Mouse (Mus musculus) MN1 (cell line): Measurements from ENCODE around the gene Trim44.

ENCODE experiments used
- DNase-seq: peaks from one replicate; pipeline ENCODE4 v3.0.0-alpha.2; 2016; ENCODE audit warnings: low spot score

Trim44 gene

DNA sequence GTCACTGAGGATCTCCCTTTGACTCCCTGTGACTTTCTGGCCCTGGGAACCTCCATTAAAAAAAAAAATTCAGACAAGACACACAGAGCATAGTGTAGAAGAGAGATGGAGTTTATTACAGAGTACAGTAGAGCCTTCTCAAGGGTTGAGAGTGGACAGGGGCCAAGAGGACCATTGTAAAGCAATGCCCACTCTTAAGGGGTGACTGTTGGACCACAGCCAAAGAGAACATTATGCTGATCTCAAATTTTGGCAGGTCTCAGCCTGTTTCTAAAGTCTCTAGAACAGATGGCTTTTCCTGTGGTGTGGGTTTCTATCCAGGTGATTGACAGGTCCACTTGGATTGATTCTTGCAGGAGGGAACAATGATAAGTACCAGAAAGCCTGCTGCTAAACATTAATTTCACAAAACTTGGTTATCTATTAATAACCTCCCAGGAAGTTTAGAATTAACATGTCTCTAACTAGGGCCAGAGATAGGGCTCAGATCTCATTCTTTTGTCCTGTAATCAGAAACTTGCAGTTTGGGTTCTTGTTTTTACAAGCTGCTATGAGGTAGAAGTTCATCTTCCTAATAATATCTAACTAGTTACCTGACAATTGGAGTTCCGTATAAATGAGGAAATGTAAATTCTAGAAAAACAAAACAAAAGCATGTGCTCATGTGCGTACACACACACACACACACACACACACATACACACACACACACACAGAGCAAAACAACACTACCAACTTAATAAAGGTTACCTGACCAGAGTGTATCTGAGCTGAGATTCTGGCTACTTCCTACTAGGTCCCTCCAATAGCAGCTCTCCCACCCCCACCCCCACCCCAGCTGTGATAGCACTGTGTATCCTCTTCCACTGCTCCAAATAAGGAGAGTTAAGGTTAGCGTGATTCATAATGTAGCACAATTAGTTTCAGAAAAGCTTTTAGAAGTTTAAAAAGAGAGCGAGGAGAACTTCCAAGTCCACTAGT is 1.0 kb downstream of the Trim44 start:
- no peak for DNase-seq

DNA sequence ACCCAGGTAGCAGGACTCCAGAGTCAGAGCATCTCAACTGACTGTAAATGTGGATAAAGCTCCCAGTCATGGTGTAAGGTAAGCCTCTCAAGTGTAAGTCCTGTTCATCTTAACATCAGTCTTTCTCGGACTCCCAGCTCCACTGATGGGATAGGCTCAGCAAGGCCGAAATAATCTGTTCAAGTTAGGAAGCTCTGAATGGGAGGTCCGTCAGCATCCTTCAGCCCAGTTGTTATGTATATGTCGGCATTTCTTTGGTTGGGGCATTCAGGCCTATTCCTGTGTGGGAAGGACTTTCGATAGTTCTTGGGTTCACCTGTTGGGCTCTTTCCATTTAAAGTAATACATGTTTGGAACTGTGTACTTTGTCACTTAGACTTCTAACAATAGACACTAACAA is 3.6 kb downstream of the Trim44 start:
- no peak for DNase-seq

DNA sequence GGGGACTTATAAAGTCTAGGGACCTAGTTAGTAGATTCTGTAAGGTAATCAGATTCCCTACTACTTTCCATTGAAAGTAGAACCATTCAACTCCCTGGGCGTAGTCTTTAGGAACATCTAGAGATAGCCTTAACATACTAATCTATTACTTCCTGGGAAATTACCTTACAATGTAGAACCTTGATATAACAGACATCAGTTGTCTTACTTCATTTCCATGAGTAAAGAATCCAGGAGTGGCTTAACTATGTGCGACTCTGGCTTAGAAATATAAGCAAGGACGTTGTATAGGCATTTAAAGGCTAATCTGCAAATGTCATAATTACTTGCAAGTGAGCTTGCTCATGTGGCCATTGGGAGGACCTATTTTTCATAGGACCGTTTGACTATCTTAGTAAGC is 4.3 kb downstream of the Trim44 start:
- DNase-seq = no peak

DNA sequence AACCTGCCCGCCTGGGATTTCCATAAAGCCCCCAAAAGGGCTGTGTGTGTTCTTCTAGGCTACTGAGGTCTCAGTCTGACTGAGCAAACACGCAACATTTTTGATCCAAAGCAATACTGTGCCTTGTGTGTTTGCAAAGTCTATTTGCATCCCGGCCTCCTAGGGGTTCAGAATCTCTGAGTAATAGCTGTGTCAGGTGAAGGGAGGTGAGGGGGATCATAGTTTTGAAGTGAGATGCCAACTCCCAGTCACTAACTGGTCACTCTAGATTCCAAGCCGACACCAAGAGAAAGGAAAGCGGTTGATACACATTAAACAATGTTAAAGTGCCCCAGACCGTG is 6.3 kb downstream of the Trim44 start:
- no peak for DNase-seq

DNA sequence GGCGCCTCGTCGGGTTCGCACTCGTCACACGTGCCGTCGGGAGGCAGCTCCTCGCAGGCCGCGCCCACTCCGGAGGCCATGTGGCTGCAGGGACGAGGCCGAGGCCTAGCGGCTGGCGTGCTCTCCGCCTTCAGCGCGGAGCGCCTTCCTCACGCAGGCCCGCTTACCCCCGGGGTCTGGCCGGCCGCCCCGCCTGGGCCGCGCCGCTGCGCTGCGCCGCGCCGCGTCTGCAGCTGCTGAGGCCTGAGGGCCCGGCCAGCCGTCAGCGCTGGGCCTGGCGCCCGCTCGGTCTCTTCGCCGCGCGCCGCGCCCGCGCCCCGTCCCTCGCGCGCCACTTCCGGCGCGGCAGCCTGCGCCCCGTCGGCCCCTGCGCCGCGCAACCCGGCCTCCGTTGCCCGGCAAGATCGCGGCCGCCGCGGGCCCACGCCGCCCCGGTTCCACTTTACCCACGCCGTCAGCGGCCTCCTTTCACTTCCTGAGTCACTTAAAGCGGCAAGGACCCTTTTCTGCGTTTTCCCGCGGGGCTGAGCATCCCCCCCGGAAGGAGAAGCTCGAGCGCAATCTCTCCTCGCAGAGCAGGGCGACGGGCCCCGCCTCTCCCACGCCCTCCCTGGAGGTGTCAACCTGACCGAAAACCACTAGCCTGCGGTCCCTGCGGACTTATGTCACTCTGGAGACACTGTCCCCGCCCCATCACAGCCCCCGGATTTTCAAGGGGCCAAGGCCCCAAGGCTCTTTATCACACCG is 6.8 kb downstream of the Trim44 start:
- peak; percentile 92 for DNase-seq

DNA sequence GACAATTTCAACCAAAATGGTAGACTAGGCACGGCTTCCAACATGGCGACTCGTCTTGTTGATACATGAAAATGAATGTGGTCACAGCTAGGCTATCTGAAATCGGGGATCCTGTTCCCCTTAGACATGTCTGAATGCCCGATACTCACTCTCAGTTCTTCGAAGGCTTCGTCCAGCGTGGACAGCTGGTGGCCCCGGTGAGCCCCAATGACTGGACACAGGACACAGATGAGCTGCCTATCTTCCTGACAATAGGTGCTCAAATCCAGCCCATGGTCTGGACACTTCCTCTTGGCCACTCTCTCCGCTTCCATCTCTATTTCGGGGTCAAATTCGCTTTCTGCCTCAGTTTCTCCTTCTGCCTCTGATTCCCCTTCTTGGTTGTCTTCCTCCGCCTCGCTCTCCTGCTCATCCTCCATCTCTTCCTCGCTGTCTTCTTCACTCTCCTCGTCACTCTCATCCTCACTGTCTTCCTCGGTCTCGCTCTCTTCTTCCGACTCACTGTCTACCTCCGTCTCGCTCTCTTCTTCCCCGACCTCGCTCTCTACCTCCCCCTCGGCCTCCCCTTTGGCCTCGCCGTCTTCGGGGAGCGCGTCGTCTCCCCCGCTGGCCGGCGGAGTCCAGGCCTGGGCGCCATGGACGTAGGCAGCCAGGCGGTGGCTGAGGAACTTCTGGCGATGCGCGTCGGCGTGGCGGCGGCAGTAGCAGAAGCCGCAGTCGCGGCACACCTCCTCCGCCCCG is 7.6 kb downstream of the Trim44 start:
- DNase-seq = no peak

DNA sequence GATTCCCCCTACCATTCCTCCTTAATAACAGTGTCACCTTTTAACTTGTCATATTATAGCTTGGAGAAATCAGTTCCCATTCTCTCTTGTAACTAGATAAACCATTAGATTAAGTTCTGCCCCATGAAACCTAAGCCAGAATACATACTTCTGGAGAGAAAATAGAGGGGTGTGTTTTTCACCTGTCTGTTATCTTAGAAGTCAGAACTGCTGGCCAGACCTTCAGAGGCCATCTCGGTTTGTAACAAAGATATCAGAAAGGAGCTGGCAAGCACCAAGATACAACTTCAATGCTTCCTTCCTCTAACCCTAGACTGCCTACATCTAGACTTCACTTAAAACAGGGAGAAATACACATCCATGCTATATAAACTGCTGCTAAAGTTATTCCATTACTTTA is 11.1 kb downstream of the Trim44 start:
- no peak for DNase-seq

DNA sequence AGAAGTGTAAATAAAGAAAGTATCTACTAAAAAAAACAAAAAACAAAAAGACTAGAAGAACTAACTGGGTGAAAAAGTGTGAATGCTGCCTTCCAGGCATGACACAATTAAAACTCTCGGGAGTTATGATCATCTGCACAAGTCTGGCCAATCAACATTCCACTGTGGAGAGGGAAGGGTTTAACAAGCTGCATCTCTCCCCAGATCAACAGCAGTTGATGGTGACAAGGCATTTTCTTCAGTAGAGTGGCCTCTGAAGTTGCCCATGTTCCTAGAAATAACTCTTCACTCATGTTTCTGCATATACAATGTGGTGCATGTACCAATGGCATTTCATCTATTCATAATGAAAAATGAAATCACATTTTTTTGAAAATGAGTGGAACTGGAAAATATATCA is 14.2 kb downstream of the Trim44 start:
- DNase-seq = no peak

DNA sequence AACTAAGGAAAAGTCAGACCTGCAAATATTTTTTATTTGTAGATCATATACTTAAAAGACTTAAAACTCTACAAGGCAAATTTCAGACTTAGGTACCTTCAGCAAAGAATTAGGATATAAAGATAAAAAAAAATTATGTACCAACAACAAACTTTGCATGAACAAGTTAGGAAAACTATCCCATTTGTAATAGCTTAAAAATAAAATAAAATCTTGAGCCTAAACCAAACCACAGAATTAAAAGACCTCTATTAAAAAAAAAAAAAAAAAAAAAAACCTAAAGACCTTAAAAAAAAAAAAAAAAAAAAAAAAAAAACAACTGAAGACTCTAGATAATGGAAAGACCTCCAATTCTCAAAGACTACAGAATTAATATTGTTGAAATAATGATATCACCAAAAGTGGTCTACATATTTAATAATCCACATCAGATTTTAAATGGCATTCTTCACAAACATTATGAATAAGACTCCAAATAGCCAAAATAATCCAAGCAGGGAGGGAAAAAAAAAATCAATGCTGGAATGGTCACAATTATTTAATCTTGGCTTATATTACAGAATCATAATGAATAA is 22.2 kb downstream of the Trim44 start:
- no peak for DNase-seq

DNA sequence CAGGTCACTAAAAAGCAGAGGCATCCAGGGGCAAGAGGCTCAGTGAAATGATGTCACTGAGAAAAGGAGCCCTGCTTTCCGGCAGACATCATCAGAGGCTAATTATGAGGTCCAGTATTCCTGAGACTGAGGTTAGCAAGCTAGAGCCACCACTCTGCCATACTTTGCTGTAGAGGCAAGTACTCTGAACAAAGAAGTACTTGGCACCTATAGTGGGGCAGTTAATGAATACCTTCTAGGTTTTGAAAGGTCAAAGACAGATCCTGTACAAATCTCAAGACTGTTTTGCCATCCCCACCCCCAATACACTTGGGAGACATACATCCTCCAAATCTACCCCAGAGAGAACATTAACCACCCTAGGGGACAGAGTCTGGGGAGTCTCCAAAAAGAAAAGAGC is 23.1 kb downstream of the Trim44 start:
- no peak for DNase-seq

DNA sequence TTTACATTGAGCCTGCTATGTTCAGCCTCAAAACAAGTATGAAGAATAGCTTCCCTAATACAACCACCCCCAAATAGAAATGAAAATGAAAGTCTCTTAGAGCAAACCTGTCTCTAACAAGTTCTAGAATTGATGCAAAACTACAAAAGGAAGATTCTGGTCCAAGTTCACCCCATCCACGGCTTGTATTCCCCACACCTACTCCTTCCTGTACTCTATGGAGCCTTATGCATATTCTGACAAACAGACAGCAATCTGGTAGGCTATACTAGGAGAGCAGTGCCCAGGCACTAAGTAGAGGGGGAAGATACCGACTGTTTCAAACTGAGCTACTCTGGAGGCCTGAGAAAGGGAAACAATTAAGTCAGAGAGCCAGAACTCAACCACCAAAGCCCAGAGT is 23.6 kb downstream of the Trim44 start:
- DNase-seq = no peak

DNA sequence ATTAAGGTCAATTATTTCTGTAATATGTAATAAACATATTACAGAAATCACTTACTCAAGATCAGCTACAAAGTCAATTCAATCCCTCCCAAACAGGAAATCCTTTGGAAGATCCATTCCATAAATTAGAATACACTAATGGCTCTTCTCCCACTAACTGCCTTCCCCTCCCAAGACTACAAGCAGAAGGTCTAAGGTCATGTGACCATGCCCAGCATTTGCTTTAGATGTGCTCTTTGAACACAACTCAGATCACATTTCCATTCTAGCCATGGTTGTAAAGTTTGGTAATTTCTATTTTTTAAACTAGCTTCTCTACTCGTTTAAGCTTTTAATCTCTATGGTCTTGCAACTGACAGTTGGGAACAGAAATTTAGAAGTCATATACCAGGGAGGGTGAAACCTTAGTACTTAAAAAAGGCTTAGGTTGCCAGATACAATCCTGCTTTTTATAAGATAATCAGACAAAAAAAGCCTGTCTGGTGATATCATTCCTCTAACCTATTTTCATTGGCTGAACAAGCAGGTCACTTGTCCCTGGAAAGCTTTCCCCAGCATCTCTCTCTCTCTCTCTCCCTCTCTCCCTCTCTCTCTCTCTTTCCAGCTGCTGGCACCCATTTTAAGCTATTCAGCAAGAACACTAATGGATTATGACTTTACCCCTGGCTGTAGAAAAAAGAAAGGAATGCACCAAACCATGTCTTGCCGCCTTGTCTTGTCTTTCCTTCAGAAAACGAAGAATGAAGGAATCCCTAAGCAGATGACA is 24.4 kb downstream of the Trim44 start:
- DNase-seq = no peak

DNA sequence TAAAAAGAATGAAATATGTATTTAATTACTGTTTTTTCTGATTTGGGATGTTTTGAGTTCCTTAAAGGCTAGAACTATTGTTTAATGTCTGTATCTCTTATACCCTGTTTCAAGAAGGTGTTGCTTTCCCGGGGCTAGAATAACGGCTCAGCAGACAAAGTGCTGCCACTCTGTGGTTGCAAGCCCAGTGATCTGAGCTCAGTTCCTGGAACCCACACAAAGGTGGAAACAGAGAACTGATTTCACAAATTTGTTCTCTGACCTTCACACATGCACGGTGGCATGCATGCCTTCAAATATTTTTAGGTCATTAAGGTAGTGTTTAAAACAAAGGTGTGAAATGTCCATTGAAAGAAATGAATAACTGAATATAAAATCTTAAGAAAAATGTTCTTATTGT is 25.1 kb downstream of the Trim44 start:
- DNase-seq = no peak

DNA sequence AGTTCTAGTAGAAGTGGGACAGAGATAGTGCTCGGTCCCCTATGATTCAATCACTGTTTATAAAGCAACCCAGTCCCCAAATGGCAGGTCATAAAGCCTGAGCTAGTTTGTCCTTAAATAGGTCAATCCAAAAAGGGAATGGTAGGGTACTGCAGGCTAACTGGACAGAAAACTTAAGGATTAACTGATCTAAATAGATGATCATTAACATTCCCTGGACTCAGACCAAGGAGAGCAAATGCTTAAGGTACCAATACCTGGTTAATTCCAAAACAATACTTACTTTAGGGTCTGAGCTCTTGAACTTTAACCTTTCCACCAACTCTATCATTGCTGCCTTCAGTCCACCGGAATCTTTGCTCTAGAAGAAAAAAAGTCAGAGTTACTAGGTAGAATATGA is 27.0 kb downstream of the Trim44 start:
- DNase-seq = no peak

DNA sequence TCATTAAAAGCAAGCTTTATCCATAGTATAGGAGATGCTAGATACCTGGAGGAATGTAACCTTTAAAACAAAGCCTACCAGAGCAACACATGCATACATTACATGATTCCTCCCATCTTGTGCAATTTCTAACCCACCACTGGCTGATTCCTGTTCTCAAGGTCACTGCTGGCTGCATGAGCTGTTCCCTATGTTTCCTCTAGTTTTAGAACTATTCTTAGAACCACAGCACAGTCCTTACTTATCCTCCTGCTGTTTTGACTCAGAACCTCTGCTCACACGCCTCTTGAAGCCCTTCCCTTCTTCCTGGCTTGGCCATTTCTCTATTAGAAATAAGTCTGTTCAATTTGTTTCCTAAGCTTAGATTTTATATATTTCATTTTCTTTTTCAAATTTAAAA is 28.7 kb downstream of the Trim44 start:
- no peak for DNase-seq

DNA sequence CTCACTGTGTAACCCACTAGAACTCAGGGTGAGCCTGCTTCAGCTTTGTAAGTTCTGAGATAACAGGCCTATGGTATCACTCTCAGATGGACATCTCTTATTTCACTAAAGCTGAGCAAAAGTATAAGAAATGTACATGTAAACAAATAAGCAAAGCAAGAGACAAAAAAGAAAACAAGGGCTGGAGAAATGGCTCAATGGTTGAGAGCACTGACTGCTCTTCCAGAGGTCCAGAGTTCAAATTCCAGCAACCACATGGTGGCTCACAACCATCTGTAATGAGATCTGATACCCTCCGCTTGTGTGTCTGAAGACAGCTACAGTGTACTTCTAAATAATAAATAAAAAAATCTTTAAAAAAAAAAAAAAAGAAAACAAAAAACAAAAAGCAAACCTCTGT is 29.2 kb downstream of the Trim44 start:
- no peak for DNase-seq

DNA sequence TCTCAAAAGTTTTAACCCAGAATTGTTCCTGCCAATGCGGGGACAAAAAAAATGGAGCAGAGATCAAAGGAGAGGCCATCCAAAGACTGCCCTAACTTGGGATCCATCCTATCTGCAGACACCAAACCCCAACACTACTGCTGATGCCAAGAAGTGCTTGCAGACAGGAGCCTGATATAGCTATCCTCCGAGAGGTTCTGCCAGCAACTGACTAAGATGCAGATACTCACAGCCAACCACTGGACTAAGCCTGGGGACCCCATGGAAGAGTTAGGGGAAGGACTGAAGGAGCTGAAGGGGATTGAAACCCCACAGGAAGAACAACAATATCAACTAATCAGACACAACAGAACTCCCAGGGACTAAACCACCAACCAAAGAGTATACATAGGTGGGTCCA is 30.3 kb downstream of the Trim44 start:
- no peak for DNase-seq

DNA sequence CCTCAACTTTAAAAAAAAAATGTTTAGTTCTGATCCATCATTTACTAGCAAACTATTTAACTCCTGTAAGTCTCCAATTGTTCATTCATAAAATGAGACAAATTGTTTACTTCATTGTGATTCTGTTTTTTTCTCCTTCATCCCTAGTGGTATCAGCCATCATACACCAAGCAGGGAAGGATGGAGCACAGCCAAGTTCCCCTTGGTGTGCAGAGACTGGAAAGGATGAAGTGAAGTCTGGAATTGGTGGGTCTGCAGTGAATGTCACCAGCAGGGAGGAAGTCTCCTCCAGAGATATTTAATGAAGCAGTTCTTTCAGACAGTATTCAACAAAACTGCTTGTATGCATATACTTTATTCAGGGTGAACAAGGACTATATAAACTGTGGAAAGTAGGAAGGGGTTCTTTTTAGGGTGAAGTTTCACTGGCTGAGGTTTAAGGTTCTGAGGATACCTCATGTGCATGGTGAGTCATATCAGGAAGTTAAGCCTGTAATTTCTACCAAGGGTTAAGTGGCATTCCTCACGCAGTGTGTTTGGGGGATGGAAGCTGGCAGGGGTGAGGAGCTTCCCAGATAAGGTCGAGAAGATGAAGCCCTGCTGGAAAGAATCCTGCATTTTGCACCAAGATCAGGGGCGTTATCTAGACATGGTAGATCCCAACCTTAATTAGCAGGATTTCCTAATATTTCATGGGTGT is 34.1 kb downstream of the Trim44 start:
- no peak for DNase-seq

DNA sequence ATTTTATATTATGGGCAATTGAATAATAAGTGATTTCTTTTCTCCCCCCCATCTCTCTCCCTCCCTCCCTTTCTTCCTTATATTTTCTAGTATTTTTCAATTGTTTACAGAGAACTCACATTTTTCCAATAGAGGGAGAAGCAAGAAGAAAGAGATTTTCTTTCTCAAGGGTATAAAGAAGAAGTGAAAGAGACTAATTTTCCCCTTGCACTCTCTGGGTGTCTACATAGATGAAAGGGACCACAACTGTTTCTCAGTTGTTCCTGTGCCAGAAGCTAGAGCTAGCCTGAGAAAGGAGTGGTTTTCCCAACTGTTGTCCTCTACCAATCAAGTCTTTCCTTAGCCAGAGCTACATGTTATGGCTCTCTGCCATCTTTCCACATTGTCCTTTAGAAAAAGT is 34.9 kb downstream of the Trim44 start:
- DNase-seq = no peak

DNA sequence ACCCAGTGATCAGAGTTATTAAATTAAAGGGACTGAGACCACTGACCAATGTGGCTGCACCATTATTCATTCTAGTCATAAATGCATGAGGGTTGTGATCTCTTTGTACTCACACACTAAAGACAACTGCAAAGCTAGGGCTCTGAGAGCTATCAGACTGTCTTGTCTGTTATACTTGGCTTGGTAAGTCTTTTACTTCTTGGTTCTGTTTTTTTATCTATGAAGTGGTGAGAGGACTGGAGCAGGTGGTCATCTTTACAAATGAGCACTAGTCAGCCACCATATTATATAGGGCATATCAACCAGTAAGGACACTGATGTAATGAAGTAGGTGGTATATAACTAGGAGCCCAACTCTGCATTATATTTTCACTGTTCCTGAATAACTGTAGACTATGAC is 36.3 kb downstream of the Trim44 start:
- no peak for DNase-seq

DNA sequence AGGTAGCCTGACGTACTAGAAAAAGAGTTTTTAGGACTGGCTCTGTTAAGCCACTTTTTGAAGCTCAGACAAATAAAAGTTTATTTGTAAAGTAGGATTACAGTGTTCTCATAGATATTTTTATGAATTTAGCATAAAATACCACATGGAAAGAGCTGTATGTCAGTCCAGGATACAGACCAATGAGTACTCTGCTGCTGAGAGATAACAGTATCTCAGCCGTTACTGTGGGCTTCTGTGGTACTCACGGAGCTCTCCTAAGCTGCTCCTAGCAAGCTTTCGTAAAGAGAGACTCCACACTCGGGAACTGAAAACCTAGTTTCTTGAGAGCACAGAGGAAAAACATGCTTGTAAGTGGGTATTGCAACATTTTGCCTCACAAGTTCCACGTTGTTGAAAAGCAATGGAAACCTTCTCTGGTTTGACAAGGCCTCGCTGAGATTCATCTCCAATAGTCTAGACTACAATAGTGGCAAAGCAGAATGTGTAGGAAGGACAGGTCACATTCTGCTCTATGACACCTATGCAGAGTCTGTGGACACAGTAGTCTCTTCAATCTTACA is 41.6 kb downstream of the Trim44 start:
- DNase-seq = no peak
